Mouse (Mus musculus): ENCODE results near the gene Usp19.

The Usp19 gene

DNA sequence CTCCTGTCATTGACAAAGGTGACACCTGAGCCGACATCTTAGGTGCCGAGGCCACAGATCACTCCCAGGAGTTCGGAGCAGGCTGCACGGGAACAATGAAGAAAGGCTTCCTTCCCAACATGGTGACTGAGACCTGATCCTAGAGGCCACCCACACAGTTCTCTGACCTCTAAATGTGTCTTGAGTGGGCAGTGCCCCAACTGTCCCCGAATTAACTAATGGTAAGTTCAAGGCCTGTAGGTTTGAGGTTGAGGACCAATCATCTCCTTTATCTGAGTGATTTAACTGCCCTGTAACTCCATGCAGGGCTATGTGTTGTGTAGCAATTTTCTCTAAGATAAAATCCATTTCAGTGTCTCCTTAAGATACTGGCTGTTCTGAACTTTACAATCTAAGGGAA, 21.0 kb upstream of the Usp19 start:
- DNase-seq (ENCODE audit: extremely low spot score) = no peak

DNA sequence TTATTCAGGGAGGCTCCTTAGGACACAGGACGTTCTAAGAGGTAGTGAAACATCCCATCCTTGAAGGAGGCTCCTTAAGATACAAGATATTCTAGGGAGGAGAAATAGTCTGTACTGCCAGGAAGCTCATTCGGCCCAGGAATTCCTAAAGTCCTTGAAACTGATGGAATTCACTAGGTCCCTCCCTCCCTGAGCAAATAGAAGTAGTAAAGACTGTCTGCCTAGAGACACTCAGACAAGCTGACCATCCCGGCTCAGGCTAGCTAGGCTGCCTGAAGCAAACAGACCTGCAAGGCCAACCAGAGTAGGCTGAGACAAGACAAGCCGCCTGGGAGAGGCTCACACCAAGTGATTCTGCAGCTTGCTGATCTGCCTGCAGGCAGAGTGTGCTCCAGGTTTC, 20.6 kb upstream of the Usp19 start:
- no peak for DNase-seq (ENCODE audit: extremely low spot score)

DNA sequence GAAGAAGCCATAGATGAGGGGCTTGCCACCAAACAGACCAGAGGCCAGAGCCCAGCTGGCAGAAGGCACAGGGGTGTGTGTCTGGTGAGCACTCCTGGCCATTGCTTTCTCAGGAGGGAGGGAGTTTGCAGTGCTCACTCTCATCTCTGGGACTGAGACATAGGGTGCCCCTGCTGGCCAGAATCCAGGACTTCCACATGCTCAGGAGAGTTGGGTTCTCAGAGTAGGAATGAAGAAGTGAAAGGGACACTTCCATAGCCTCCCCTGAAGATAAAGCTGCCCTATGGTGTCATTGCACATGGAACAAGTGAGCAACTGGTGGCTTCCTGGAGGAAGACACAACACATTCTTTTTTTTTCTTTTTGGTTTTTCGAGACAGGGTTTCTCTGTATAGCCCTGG, 15.9 kb upstream of the Usp19 start:
- DNase-seq (ENCODE audit: extremely low spot score) = no peak

DNA sequence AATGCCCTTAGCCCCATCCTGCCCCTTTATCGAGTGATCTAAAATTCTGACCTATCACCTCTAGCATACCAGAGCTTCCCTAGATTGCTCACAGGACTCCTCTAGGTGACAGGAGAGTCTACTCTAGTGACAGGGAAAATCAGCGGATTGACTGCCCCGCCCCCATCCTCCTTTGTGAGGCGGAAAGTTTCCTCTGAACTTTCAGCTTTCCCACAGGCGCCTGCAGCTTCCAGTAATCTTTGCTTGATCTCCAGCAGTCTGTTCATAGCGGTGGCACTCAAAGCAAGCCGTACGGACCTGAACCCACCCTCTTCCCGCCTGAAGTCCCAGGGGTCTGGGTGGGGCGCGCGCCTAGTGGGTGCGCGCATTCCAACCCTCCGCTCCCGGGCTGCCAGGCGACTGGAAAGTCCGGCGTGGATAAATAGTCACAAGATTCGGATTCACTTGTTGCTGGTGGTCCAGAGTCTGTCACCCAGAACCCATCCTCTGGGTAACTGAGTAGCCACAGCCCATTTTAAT, 11.7 kb upstream of the Usp19 start:
- peak; percentile 89 for DNase-seq (ENCODE audit: extremely low spot score)

DNA sequence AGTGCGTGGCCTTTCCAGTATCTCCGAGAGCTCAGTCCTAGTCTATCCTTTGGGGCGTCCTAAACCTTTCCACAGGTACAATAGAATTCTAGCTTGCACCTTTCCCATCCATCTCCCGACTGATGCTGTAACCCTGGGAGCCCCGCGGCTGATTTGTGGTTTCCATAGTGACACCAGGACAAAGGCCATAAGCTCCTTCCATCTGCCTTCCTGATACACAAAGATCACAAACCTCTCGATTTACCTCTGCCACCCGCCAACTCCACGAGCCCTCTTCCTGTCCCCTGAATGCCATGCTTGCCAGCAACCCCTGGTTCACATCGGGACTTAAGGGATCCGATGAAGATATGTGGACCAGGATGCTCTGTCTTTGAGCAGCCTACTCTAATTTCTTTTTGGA, 11.2 kb upstream of the Usp19 start:
- DNase-seq (ENCODE audit: extremely low spot score) = no peak

DNA sequence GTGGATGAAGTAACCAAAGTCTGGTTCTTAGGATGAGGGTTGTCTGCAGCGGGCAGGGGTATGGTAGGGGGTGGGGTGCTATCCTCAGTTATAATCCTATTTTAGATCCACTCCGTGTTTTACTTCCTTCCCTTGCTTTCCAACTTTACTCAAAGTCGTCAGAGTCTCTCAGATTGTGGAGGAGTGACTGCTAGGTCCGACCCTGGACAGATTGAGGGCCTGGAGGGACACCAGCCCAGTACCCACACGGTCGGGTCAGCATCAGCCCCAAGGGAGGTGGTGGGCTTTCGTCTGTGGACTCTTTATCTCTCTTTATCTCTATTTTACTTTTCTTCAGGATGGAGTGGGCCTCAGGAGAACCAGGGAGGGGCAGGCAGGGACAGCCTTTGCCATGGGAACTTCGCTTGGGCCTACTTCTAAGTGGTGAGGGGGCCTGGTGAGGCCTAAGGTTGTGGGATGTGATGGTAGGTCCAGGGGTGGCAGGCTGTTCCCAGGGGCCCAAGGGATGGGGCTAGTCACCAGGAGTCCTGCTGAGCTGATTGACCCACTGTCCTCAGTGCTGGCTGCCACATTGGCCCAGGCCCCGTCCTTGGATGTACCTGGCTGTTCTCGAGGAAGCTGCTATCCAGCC, 10.6 kb upstream of the Usp19 start, which contains the start of gene Lamb2:
TSS of gene Lamb2 (plus strand) at position 16 of the 631 bp plus-strand sequence.
- peak; percentile 82 for DNase-seq (ENCODE audit: extremely low spot score)

DNA sequence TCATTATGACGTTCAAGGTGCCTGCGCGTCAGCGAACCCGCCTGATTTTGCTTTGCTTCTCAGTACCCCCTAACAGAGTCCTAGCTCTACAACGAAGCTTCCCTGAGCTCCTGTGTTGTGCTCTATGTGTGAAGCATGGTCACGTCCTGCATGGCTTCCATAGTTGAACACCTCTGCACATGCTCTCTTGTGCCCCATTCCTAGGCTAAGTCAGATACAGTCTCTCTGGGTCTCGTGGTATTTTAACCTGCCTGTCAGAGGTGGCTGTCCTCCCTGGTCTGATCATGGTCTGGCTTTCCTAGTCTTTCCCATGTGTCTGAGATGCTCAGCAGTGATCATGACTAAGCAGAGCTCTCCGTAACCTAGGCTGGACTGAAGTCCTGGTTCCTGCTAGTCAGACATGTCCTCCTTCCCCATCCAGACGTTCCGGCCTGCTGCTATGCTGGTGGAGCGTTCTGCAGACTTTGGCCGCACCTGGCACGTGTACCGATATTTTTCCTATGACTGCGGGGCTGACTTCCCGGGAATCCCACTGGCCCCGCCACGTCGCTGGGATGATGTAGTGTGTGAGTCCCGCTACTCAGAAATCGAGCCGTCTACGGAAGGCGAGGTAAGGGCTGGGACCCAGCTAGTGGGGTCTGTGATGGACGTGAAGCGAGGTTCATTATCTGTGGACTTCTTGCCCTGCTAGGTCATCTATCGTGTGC, 9.4 kb upstream of the Usp19 start:
- DNase-seq (ENCODE audit: extremely low spot score) = no peak

DNA sequence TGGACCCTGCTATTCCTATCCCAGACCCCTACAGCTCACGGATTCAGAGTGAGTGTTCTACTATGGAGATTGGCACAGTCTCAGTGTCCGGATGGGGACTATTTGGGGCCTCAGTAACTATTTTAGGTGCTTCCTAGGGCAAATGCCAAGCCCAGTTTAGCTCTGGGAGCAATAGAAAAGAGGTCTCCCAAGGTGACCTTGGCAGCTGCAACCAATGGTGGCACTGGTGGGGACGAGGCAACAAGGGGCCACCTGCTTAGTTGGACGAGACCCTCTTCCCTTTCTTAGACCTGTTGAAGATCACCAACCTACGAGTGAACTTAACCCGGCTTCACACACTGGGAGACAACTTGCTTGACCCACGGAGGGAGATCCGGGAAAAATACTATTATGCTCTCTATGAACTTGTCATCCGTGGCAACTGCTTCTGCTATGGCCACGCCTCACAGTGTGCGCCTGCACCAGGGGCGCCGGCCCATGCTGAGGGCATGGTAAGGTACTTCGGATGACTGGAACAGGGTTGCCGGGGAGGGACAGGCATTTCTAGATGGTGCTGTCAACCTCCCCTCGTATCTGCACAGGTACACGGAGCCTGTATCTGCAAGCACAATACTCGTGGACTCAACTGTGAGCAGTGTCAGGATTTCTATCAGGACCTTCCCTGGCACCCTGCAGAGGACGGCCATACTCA, 8.7 kb upstream of the Usp19 start:
- DNase-seq (ENCODE audit: extremely low spot score) = no peak

DNA sequence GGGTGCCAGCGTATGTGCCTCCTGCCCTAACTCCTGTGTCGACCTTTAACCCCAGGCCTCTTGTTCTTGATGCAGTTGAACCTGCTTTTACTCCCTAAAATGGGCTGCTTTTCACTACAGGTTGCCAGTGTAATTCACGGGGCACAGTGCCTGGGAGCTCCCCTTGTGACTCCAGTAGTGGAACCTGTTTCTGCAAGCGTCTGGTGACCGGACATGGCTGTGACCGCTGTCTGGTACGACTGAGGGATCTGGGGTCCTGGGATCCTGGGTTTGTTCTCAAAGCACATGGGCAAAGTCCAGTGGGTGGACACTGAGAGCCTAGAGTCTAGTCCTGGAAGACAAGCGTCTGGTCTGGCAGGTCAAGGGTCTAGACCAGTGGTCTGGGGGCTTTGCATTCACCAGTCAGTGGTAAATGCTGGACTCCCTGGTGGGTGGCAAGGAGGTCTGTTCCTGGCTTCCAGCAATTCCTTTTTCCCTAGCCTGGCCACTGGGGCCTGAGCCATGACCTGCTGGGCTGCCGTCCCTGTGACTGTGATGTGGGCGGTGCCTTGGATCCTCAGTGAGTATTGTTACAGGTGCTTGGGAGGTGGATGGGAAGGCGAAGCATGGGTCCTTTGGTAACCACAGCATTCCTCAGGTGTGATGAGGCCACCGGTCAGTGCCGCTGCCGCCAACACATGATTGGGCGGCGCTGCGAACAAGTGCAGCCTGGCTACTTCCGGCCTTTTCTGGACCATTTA, 7.2 kb upstream of the Usp19 start:
- no peak for DNase-seq (ENCODE audit: extremely low spot score)

DNA sequence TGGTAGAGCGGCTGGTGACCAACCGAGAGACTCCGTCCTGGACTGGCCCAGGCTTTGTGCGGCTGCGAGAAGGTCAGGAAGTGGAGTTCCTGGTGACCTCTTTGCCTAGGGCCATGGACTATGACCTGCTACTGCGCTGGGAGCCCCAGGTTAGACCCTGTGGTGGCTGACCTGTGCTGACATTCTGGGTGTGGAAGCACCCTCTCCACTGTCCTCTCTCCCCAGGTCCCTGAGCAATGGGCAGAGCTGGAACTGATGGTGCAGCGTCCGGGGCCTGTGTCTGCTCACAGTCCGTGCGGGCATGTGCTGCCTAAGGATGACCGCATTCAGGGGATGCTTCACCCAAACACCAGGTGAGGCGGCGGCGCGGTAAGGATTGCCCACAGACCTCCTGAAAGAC, 6.4 kb upstream of the Usp19 start:
- no peak for DNase-seq (ENCODE audit: extremely low spot score)

DNA sequence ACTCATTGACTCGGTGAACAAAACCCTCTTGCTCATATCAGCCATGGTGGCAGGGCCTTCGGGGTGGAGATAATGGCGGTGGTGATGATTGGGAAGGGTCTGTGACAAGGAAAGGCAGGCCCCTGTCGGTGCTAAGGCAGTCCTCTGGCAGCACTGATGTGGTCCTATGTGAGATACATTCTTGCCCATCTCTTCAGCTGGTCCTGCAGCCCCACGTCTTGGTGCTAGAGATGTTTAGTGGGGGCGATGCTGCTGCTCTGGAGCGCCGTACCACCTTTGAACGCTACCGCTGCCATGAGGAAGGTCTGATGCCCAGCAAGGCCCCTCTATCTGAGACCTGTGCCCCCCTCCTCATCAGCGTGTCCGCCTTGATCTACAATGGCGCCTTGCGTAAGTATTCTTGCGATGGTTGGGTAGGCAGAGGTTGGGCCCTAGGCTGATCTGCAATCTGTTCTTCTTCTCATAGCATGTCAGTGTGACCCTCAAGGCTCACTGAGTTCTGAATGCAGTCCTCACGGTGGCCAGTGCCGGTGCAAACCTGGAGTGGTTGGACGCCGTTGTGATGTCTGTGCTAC, 5.0 kb upstream of the Usp19 start:
- DNase-seq (ENCODE audit: extremely low spot score) = no peak

DNA sequence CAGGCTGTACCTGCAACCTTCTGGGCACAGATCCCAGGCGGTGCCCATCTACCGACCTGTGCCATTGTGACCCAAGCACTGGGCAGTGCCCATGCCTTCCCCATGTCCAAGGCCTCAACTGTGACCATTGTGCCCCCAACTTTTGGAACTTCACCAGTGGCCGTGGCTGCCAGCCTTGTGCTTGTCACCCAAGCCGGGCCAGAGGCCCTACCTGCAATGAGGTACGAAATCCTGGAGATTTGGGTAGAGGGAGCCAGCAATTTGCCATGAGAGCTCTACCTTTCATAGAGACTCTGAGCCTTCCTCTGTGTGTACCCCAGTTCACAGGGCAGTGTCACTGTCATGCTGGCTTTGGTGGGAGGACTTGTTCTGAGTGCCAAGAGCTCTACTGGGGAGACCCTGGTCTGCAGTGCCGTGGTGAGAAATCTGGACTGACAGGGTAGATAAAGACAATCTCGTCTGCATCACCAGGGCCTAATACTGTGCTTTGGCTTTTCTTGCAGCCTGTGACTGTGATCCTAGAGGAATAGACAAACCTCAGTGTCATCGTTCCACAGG, 3.4 kb upstream of the Usp19 start:
- DNase-seq (ENCODE audit: extremely low spot score) = no peak

DNA sequence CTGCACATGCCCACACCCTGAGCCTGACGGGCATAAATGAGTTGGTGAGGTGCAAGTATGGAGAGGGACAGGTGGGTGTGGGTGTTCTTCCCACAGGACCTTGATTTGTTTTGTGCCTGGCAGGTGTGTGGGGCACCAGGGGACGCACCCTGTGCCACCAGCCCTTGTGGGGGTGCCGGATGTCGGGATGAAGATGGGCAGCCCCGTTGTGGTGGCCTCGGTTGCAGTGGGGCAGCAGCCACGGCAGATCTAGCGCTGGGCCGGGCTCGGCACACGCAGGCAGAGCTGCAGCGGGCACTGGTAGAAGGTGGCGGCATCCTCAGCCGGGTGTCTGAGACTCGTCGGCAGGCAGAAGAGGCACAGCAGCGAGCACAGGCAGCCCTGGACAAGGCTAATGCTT, 2.0 kb upstream of the Usp19 start:
- no peak for DNase-seq (ENCODE audit: extremely low spot score)

DNA sequence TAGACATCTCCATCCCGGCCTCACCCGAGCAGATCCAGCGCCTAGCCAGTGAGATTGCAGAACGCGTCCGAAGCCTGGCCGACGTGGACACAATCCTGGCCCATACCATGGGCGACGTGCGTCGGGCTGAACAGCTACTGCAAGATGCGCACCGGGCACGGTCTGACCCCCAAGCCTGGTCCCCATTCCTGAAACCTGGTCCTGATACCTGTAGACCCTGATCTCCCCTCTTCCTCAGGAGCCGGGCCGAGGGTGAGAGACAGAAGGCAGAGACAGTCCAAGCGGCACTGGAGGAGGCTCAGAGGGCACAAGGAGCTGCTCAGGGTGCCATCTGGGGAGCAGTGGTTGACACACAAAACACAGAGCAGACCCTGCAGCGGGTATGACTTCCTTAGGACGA, 1.2 kb upstream of the Usp19 start:
- no peak for DNase-seq (ENCODE audit: extremely low spot score)

DNA sequence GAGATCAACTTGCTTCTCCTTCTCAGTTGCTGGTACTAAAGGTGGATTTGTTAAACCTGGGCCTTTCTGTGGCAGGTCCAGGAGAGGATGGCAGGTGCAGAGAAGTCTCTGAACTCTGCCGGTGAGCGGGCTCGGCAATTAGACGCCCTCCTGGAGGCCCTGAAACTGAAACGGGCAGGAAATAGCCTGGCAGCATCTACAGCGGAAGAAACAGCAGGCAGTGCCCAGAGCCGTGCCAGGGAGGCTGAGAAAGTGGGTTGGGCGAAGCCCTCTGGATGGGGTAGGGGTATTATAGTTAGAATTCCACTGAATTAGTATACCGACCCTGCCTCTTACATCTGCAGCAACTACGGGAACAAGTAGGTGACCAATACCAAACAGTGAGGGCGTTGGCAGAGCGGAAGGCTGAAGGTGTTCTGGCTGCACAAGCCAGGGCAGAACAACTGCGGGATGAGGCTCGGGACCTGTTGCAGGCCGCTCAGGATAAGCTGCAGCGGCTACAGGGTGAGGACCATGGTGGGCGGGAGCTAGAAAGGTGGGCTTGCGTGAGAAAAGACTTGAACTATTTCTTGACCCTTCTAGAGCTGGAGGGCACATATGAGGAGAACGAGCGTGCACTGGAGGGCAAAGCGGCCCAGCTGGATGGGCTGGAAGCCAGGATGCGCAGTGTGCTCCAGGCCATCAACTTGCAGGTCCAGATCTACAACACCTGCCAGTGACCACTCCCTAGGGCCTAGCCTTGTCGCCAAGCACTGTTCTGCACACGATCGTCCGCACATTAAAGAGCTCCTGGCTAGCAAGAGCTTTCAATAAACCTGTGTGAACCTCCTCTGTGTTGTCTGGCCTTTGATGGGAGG, 472 bp upstream of the Usp19 start:
- no peak for DNase-seq (ENCODE audit: extremely low spot score)

DNA sequence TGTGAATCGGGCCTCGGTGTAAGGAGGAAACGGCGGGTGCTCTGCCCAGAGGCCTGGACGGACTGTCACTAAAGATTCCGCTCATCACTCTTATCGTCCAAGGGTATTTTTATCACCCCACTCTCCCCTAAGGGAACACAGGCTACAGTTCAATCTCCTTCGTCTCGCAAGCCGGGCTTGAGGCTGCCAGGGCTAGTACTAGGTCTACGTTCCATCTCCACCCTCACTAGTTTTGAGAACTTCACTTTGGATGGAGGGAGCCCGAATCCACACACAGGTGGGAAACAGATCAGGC, 831 bp downstream of the Usp19 start:
- DNase-seq (ENCODE audit: extremely low spot score) = no peak

DNA sequence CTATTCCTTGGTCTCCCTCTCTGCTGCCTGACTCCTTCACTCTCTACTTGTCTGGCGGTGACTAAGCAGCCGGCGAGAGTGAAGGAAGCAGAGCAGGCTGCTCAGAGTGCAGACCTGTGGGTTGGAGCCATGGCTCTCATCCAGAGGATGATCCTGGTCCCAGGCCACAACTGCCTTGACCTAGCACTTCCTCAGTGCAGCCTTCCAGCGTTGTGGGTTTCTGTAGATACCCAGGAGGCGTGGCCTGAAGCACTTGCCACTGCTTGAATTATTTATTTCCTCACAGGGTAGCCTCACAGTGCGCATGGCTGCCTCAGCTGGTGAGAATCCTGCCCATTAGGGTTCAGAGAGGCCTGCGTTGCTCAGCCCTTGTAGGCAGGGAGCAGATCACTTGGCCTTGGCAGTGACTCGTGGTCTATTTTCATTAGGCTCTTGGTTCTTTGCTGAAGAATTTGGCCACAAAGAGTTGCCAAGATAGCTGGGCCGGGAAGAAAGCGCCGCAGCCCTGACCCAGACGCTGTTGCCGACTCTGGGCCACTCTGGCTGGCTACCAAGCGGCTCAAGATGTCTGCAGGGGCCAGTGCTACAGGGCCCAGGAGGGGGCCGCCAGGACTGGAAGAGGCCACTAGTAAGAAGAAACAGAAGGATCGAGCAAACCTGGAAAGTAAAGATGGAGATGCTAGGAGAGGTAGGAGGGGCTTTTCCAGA, 1.8 kb downstream of the Usp19 start:
- DNase-seq (ENCODE audit: extremely low spot score) = no peak

DNA sequence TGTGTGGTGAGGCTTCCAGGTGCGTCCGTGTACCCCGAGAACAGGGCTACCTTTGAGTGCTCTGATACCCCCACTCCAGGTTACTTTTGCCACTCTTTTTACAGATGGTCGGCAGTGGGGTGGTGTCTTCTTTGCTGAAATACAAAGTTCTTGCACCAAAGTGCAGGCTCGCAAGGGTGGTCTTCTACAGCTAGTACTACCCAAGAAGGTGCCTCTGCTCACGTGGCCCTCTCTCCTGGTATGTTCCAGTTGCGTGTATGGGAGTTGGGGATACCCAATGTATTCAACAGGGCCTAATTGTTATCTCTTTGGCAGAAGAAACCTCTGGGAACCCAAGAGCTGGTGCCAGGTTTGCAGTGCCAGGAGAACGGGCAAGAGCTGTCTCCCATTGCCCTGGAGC, 2.8 kb downstream of the Usp19 start:
- no peak for DNase-seq (ENCODE audit: extremely low spot score)

DNA sequence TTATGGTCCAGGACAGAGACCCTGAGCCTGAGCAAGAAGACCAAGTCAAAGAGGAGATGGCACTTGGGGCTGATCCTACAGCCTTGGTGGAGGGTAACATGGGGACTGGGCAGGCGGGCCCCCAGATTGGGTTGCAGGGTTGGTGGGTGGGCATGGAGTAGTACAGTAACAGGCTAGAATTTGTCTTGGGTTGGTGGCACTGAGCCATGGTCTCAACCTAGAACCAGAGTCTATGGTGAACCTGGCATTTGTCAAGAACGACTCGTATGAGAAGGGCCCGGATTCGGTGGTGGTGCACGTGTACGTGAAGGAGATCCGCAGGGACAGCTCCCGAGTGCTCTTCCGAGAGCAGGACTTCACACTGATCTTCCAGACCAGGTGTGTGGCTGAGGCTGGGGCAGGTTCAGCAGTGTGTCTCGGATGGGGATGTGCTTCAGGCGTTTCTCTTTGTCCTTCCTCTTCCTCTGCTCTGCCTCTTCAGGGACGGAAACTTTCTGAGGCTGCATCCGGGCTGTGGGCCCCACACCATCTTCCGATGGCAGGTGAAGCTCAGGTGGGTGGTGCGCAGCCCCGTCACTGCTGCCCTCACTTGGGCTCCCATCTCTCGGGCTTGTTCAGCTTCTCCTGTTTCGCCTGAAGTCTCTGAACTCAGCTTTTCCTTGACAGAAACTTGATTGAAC, 3.9 kb downstream of the Usp19 start:
- DNase-seq (ENCODE audit: extremely low spot score) = no peak

DNA sequence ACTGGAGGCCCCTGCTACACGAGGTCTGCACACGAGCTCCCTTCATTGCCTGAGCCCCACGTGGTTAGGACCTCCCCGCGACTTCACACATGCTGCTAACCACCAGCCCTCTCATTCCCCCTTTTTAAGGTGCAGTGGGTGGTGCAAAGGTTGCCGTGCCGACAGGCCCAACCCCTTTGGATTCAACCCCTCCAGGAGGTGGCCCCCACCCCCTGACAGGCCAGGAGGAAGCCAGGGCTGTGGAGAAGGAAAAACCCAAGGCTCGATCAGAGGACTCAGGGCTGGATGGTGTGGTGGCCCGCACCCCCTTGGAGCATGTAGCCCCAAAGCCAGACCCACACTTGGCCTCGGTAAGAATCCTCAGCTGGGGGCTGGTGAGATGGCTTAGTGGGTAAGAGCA, 4.5 kb downstream of the Usp19 start:
- DNase-seq (ENCODE audit: extremely low spot score) = no peak
